Mouse (Mus musculus) lung, postnatal 0 days (tissue): ENCODE measurements at regions not wholly inside any gene's neighbourhood (a gene's known extent, or its start where the extent isn't known, plus 50 kb on each side); places are given as distances from the start of the nearest gene placed in this dataset.
A peak's percentile ranks its signal among the peaks of the same experiment; 100 is the strongest.

ENCODE experiments used
- ATAC-seq: fragments of 200-750 bp; cut with Nextera tagmentation; 2 replicates; pipeline ENCODE4 v1.8.0; 2017; ENCODE audit warnings: moderate library complexity
- DNase-seq: peaks from one replicate; pipeline ENCODE4 v3.0.0-alpha.2; 2016; ENCODE audit warnings: low spot score
- H3K27ac ChIP-seq: fragments of 300-500 bp; sonication (generic); 2 replicates; pipeline ENCODE4 v1.5.1; 2014; ENCODE audit warnings: antibody characterized with exemption, mild to moderate bottlenecking, low read length, mixed read lengths
- H3K27me3 ChIP-seq: fragments of 300-500 bp; sonication (generic); replicated peaks from 2 replicates; pipeline ENCODE4 v1.6.1; 2014; ENCODE audit warnings: low read length, mixed read lengths; ENCODE audit not compliant: insufficient read depth
- H3K36me3 ChIP-seq: fragments of 300-500 bp; sonication (generic); 2 replicates; pipeline ENCODE4 v1.6.1; 2014; ENCODE audit warnings: low read length, mixed read lengths; ENCODE audit not compliant: insufficient read depth
- H3K4me1 ChIP-seq: fragments of 300-500 bp; sonication (generic); 2 replicates; pipeline ENCODE4 v1.6.1; 2014; ENCODE audit warnings: antibody characterized with exemption, low read depth, low read length, mixed read lengths; ENCODE audit not compliant: insufficient read depth
- H3K4me2 ChIP-seq: fragments of 300-500 bp; sonication (generic); replicated peaks from 2 replicates; pipeline ENCODE4 v1.6.1; 2014; ENCODE audit warnings: low read depth, mild to moderate bottlenecking, low read length, moderate library complexity, mixed read lengths
- H3K4me3 ChIP-seq: fragments of 300-500 bp; sonication (generic); 2 replicates; pipeline ENCODE4 v1.5.1; 2014; ENCODE audit warnings: low read depth, low read length
- H3K9ac ChIP-seq: fragments of 300-500 bp; sonication (generic); replicated peaks from 2 replicates; pipeline ENCODE4 v1.6.1; 2014; ENCODE audit warnings: low read depth, mild to moderate bottlenecking
- H3K9me3 ChIP-seq: fragments of 300-500 bp; sonication (generic); 2 replicates; pipeline ENCODE4 v1.6.1; 2016; ENCODE audit warnings: low read length, mixed read lengths
- CTCF ChIP-seq: IDR thresholded peaks from 2 replicates; pipeline ENCODE4 v1.5.1; 2016; ENCODE audit warnings: antibody characterized with exemption, mild to moderate bottlenecking
- EP300 ChIP-seq: IDR thresholded peaks from 2 replicates; pipeline ENCODE4 v1.6.1; 2016; ENCODE audit warnings: antibody characterized with exemption, mild to moderate bottlenecking, control low read depth
- WGBS: fragments of 180-500 bp; shearing (Covaris S2); extraction: QIAGEN DNeasy Blood & Tissue Kit; methylation state at CpG from one replicate; pipeline ENCODE4 v1.1.7; 2014; 5-methylcytosine and 5-hydroxymethylcytosine counted together

DNA sequence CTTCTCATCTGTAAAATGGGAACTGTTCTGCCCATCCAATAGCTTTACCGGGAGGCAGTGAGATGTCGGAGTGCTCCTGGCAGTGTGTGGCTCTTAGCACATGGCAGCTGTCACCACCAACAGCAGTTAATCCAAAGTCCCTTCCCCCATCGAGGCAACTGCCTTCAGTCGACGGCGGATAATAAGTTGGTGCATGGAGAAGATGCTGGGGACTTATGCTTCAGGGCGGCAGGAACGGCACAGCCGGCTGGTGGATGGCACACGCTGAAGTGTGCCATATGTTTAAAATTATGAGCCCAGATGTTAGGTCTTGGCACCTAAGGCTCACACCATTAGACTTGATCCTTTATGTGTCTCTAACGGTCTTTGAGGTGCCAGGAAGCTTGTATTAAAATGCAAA, 183.5 kb downstream of the Wdr11 start:
- no peak overlapping the region for H3K27ac ChIP-seq
- ATAC-seq, result no peak
- H3K9me3 ChIP-seq, result no peaks in the 10 kb centered on the region
- H3K4me3 ChIP-seq, result no peak overlapping the region
- DNase-seq, result no peak
- H3K4me1 ChIP-seq, result no peaks in the 10 kb centered on the region; the same call in 1 of the 2 replicates
- no peak overlapping the region for H3K4me2 ChIP-seq
- TF ChIP-seq EP300, result no peak
- TF ChIP-seq CTCF, result no peak
- no peaks in the 10 kb centered on the region for H3K27me3 ChIP-seq
- WGBS, result 84% methylated on average over 11 of the region's 11 CpGs
- H3K9ac ChIP-seq, result no peak overlapping the region
- H3K36me3 ChIP-seq, result no peaks in the 10 kb centered on the region

GRCm38 (mm10) chr7:129778842-129779421, 187.3 kb downstream of the Wdr11 start:
- 55% methylated on average over 13 of the region's 13 CpGs for WGBS
- H3K27me3 ChIP-seq, result no peaks in the 10 kb centered on the region
- no peaks in the 10 kb centered on the region; the same call in 1 of the 2 replicates for H3K4me1 ChIP-seq
- no peaks in the 10 kb centered on the region for H3K9me3 ChIP-seq
- H3K4me2 ChIP-seq, result no peak overlapping the region
- no peaks in the 10 kb centered on the region for H3K36me3 ChIP-seq
- H3K27ac ChIP-seq, result no peak overlapping the region
- TF ChIP-seq CTCF (no peak), EP300 (0 out of 2 replicates have a peak, but pooled peaks have one; percentile 13)
- DNase-seq, result peak; percentile 23
- no peak overlapping the region for H3K4me3 ChIP-seq
- no peak overlapping the region for H3K9ac ChIP-seq
- ATAC-seq, result peak; percentile 50

DNA sequence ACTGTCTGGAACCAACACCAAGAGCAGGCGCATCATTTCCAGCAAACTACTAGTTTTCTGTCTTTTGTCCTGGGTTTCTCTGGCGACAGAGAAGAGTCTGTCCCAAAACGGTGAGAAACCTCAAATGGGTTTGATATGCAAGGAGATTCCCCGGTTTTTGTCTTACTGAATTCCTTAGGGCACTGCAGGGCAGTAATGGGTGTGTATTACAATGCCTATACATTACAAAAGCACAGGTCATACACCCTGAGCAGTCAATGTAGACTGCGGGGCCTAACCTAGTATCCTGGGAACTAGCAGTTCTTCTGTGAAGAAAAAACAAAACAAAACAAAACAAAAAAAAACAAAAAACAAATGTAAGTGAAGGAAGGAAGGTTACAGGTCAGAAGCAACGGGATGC, 188.3 kb downstream of the Wdr11 start:
- no peak overlapping the region for H3K27ac ChIP-seq
- H3K4me1 ChIP-seq, result no peaks in the 10 kb centered on the region; the same call in 1 of the 2 replicates
- no peak overlapping the region for H3K9ac ChIP-seq
- H3K4me2 ChIP-seq, result no peak overlapping the region
- no peak for TF ChIP-seq CTCF
- no peak for TF ChIP-seq EP300
- no peaks in the 10 kb centered on the region for H3K36me3 ChIP-seq
- H3K4me3 ChIP-seq, result no peak overlapping the region
- H3K27me3 ChIP-seq, result no peaks in the 10 kb centered on the region
- 78% methylated on average over 6 of the region's 6 CpGs for WGBS
- DNase-seq (no peak), ATAC-seq (no peak)
- no peaks in the 10 kb centered on the region for H3K9me3 ChIP-seq

DNA sequence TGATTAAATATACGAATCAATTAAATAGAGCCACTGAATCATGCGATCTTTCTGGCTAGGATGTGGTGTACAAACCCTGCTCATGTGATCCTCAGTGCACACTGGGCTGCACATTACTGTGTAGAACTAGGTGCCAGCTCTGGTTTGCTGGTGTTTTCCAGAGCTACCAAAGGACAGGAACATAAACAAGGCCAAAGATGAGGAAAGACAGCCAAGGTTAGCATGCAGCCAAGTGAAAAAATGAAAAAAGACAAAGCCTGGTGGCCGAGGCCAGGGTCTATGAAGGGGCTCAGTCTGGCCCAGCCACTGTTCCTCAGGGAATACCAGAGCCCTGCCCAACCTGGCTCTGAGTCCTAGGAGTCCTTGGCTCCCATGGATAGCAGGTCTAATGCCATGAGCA, 190.1 kb downstream of the Wdr11 start:
- WGBS, result 68% methylated on average over 3 of the region's 3 CpGs
- Histone ChIP-seq H3K36me3 (no peaks in the 10 kb centered on the region), H3K9me3 (no peaks in the 10 kb centered on the region), H3K4me2 (no peak overlapping the region), H3K27ac (no peak overlapping the region), H3K4me1 (no peaks in the 10 kb centered on the region; the same call in 1 of the 2 replicates), H3K9ac (no peak overlapping the region), H3K4me3 (no peak overlapping the region), H3K27me3 (no peaks in the 10 kb centered on the region)
- DNase-seq, result no peak
- TF ChIP-seq EP300, result no peak
- no peak for TF ChIP-seq CTCF
- no peak for ATAC-seq

GRCm38 (mm10) chr7:129784966-129785365, 193.3 kb downstream of the Wdr11 start:
- no peak overlapping the region for H3K9ac ChIP-seq
- 76% methylated on average over 4 of the region's 4 CpGs for WGBS
- no peak overlapping the region for H3K4me3 ChIP-seq
- DNase-seq (no peak), ATAC-seq (no peak)
- TF ChIP-seq EP300 (no peak), CTCF (no peak)
- no peak overlapping the region for H3K4me2 ChIP-seq
- no peaks in the 10 kb centered on the region for H3K36me3 ChIP-seq
- H3K4me1 ChIP-seq, result no peaks in the 10 kb centered on the region
- H3K27ac ChIP-seq, result no peak overlapping the region
- no peaks in the 10 kb centered on the region for H3K9me3 ChIP-seq
- no peaks in the 10 kb centered on the region for H3K27me3 ChIP-seq

- WGBS, result 56% methylated on average over 2 of the region's 2 CpGs
- Histone ChIP-seq H3K36me3 (no peaks in the 10 kb centered on the region), H3K27ac (no peak overlapping the region), H3K4me1 (no peaks in the 10 kb centered on the region), H3K9ac (no peak overlapping the region), H3K9me3 (no peaks in the 10 kb centered on the region), H3K4me3 (no peak overlapping the region), H3K27me3 (no peaks in the 10 kb centered on the region), H3K4me2 (no peak overlapping the region)
- DNase-seq (no peak), ATAC-seq (no peak)
- TF ChIP-seq CTCF, result no peak
- TF ChIP-seq EP300, result no peak
Measured at GRCm38 (mm10) chr7:129787011-129787410, 195.3 kb downstream of the Wdr11 start.

- H3K4me1 ChIP-seq, result no peaks in the 10 kb centered on the region
- no peak overlapping the region for H3K27ac ChIP-seq
- no peaks in the 10 kb centered on the region for H3K27me3 ChIP-seq
- H3K4me2 ChIP-seq, result no peak overlapping the region
- DNase-seq, result no peak
- no peaks in the 10 kb centered on the region for H3K9me3 ChIP-seq
- ATAC-seq, result no peak
- H3K4me3 ChIP-seq, result no peak overlapping the region
- H3K36me3 ChIP-seq, result no peaks in the 10 kb centered on the region
- H3K9ac ChIP-seq, result no peak overlapping the region
- WGBS, result 82% methylated on average over 2 of the region's 2 CpGs
- TF ChIP-seq CTCF (no peak), EP300 (no peak)
Measured at GRCm38 (mm10) chr7:129787736-129788135, 196.1 kb downstream of the Wdr11 start.
